Mouse (Mus musculus) hematopoietic stem cell, adult 5-6 weeks (primary cell): ENCODE measurements at regions not wholly inside any gene's neighbourhood (a gene's known extent, or its start where the extent isn't known, plus 50 kb on each side); places are given as distances from the start of the nearest gene placed in this dataset.

Experiments used
- ATAC-seq, 2 experiments: fragments of 125-278 bp in 1 of 2; replicated peaks in 1 of 2; 2 replicates each; pipeline ENCODE4 v1.8.0; 2016 to 2017; ENCODE audit warnings: inconsistent platforms in 2 of 2, mild to moderate bottlenecking in 2 of 2, moderate number of reproducible peaks in 2 of 2, low read depth in 1 of 2, moderate TSS enrichment in 1 of 2; ENCODE audit not compliant: low FRiP score in 2 of 2, poor library complexity in 2 of 2, severe bottlenecking in 2 of 2, insufficient read depth in 1 of 2, low TSS enrichment in 1 of 2

DNA sequence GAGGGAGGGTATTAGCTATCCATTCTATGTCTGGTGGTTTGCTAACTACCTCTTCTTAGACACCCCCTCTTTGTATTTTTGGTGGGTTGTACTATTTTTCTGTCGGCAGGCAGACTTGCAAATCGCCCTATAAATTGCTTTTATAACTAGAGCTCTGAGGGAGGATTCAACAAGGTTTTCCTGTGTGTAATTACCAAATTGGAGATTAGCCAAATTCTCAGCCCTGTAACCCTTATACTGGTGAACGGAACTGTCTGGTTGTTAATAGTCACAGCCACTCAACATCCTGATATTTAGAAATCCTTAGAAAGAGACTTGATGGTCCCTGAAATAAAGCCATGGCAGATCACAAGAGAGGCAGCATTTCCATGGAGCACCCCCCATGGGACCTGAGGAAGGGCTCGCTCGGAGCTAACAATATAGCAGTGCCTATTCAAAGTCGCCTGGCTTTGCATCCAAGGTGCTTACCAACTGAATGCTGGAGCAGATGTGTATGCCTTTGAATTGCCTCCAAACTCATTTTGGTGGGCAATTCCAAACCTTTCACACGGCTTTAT lies 333.0 kb downstream of the Nedd1 start:
- no peak for ATAC-seq

DNA sequence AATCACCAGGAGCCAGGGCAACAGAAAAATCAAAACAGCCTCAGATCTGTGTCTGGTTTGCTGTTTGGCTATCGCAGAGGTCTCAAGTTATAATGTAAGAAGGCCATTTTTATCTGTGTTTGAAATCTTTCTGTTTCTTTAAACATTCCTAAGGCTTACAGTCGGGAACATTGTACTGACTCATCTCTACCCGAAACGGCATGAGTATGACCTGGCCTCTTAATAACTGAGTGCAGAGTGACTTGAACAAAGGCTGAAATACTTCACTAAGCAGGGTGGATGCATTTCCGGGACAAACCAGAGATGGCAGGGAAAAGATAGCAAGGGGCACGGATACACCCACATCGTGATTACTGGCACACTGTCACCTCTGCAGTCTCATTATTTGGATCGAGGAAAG lies 355.1 kb downstream of the Nedd1 start:
- no peak for ATAC-seq

- ATAC-seq = no peak
Observed at GRCm38 (mm10) chr10:92356738-92357137, 365.5 kb downstream of the Nedd1 start.

- ATAC-seq = no peak
Observed at GRCm38 (mm10) chr10:92349043-92349442, 373.2 kb downstream of the Nedd1 start.

GRCm38 (mm10) chr10:92347960-92348675 lies 374.1 kb downstream of the Nedd1 start:
- no peak for ATAC-seq

DNA sequence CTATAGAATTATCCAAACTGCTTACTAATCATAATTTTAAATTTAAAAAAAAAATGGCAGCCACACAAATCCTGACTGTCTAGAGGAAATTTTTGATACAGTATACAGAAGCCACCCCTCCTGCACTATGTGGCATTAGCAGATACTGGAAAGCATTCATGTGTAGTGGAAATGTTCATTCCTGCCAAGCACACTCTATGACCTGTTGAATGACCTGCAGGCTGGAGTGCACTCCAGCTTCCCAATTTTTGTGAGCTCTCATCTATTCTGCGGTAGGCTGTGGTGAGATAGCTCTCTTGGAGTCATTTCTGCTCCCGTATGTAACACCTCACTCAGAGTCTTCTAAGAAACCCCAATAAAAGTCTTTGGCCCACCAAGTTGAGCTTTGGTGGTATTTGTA lies 382.5 kb downstream of the Nedd1 start:
- ATAC-seq = no peak

- no peak for ATAC-seq
Observed at GRCm38 (mm10) chr10:92336949-92337348, 385.3 kb downstream of the Nedd1 start.

DNA sequence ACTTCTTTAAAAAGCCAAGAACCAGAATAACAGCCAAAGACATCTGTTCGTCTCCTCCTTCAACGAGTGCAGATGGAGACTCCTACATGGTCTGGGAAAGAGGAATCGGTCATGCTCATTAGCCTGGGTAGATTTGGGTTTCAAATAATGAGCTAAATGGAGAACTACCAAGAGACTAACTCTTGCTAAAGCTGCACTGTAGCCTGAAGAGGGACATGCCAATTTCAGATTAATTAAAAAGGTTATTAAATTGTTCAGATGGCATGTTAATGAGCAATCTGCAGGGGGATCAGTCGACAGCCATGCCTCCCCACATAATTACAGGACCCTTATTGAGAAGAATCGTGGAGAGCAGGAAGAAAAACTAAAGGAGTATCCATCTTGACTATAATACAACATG lies 386.1 kb downstream of the Nedd1 start:
- no peak for ATAC-seq

- no peak for ATAC-seq
Observed at GRCm38 (mm10) chr10:92335141-92335540, 387.1 kb downstream of the Nedd1 start.

DNA sequence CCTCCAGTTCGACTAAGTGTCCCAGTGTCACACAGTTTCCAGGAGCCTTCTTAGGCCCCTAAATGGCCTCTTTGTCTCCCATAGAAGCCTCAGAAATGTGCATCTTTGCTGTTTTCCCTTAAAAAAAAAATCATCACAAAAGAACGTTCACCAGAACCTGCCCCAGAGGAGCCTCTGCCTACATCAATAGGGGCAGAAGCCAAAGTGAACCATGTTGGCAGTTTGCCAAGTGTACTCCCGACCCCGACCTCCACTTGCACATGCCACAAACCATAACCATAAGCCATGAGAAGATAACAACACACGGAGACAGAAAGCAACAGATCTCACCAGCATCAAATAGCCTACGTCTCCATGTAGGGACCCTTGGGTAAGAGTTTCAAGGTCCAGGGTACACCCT lies 388.4 kb downstream of the Nedd1 start:
- ATAC-seq = no peak

DNA sequence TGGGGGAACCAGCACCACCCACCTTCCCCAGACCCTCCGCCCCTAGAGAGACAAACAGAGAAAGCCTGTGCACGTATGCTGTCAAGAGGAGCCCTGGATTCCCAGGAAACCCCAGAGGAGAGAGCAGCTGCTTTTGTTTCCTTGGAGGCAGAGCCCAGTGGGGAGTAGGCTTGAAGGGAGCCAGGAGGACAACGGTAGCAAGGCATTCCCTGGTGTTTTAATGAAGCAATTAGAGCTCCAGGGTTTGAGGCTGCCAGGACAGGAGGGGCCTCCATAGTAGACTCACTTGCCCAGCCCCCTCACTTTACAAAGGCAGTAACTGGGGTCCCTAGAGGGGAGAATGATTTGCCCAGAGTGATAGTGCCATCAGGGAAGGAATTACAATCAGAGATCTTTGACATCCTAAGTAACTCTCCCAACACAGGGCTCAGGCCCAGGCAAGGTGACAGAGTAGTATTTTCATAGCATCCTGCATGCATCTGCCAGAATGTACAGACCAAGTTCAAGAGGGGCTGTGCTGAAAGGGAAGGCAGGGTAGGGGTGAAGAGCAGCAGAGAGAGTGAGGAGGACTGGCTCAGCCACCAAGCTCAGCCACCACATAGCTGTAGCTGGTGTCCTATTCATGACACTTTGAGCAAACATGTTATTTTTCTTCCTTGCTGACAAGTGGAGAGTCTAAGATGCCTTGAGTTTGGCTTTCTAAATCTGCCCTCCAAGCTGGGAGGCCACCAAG lies 389.0 kb downstream of the Nedd1 start:
- ATAC-seq = no peak

GRCm38 (mm10) chr10:92330150-92330549 lies 392.1 kb downstream of the Nedd1 start:
- ATAC-seq = peak in 1 of 2 experiments; percentile 42; a peak in 2 of 4 replicates

GRCm38 (mm10) chr10:92329661-92330060 lies 392.6 kb downstream of the Nedd1 start:
- no peak for ATAC-seq

DNA sequence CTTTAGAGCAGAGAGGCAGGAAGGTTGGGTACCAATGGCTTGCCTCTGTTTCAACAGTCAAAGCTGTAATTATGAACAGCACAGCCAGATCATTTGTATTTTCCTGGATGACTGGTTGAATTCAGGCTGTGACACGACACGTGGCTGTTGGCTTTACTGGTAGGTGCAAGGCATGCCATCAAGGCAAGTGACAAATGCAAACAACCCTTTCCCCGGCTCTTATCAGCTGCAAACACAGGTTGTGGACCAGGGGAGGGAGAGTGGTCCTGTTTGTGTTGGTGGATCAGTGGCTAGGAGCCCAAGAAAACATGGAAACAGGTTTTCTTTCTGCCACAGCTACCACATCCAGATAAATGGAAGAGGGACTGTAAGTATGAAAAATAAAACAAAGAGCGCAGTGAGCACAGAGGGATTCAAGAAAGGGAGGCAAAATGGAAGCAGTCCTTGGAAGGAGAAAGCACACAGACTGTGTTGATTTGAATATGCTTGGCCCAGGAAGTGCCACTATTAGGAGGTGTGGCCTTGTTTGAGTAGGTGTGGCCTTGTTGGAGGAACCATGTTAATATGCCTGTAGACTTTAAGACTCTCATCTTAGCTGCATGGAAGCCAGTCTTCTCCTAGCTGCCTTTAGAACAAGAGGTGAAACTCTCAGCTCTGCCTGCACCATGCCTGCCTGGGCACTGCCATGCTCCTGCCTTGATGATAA lies 396.8 kb downstream of the Nedd1 start:
- no peak for ATAC-seq

DNA sequence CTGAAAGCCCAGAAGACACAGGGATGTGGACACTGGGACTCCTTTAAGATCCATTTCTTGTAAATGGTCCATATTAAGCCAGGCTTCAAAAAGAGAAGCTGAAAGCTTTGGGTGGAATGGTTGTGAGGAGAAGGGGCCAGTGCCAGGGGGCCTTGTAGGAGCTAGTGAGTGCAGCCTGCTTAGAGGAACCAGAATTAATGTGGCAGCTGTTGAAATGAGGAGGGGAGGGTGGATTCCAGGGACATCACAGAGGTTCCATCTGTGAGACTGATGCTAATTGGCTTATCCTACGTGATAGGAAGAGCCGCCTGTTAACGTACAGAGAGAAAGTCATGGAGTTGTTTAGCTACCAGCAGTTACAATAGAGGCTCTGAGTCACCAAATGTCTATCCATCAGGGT lies 407.6 kb downstream of the Nedd1 start:
- ATAC-seq = no peak

- no peak for ATAC-seq
Observed at GRCm38 (mm10) chr10:92312278-92312677, 409.9 kb downstream of the Nedd1 start.

- no peak for ATAC-seq
Observed at GRCm38 (mm10) chr10:92308643-92309042, 413.6 kb downstream of the Nedd1 start.

DNA sequence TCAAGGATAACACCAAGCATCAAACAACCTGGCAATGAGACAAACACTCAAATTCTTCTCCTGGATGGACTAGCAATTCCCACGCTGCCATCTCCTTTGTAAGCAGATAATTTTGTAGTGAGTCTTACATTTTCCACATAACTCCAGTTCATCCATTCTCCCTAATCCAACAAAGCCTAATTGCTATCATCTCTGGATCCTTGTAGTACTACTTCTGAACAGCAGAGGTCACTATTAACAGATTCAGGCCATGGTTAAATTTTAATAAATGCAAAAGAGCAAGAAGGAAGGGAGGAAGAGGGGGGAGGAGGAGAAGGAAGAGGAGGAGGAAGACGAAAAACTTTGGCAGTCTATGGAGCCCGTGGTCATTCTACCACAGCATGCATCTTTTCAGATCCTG lies 414.4 kb downstream of the Nedd1 start:
- ATAC-seq = peak; percentile 21 to 53; a peak in 2 of 4 replicates
